Mouse (Mus musculus) MEL (cell line): Measurements from ENCODE around the gene Chchd4. TPM values are rescaled to one million over a fixed set of nuclear protein-coding genes. Genes with fewer than 3 reads are reported as not detected.

Experiments
- DNase-seq: peaks from one replicate; pipeline ENCODE4 v3.0.0; 2011; ENCODE audit warnings: low read depth, low spot score
- H3K27ac ChIP-seq: 2 replicates; pipeline ENCODE4 v1.5.1; 2012; ENCODE audit warnings: low read depth, mild to moderate bottlenecking, control low read depth, low read length, moderate library complexity; ENCODE audit not compliant: control insufficient read depth
- H3K27me3 ChIP-seq, 2 experiments: fragments of 150-350 bp in 1 of 2; sonication (generic) in 1 of 2; 2 replicates each; pipeline ENCODE4 v1.6.1; 2012; ENCODE audit warnings: low read length in 2 of 2, mild to moderate bottlenecking in 2 of 2, improper control_type of control experiment in 1 of 2, moderate library complexity in 1 of 2; ENCODE audit not compliant: insufficient read depth in 2 of 2, control insufficient read depth in 1 of 2
- H3K36me3 ChIP-seq, 2 experiments: 2 replicates each; pipeline ENCODE4 v1.6.1; 2012 to 2014; ENCODE audit warnings: low read length in 2 of 2, improper control_type of control experiment in 1 of 2, inconsistent platforms in 1 of 2, mild to moderate bottlenecking in 1 of 2; ENCODE audit not compliant: insufficient read depth in 2 of 2, control insufficient read depth in 1 of 2
- H3K4me1 ChIP-seq, 2 experiments: fragments of 150-350 bp in 1 of 2; sonication (generic) in 1 of 2; 2 replicates each; pipeline ENCODE4 v1.6.1; 2012; ENCODE audit warnings: low read length in 2 of 2, improper control_type of control experiment in 1 of 2, mild to moderate bottlenecking in 1 of 2; ENCODE audit not compliant: insufficient read depth in 2 of 2, control insufficient read depth in 1 of 2
- H3K4me3 ChIP-seq, 2 experiments: fragments of 150-350 bp in 1 of 2; sonication (generic) in 1 of 2; 2 replicates each; pipeline ENCODE4 v1.5.1; 2012; ENCODE audit warnings: low read depth in 2 of 2, low read length in 2 of 2, mild to moderate bottlenecking in 2 of 2, moderate library complexity in 2 of 2, control low read depth in 1 of 2, improper control_type of control experiment in 1 of 2; ENCODE audit not compliant: control insufficient read depth in 1 of 2, insufficient read depth in 1 of 2
- H3K79me2 ChIP-seq: 2 replicates; pipeline ENCODE4 v1.6.1; 2012; ENCODE audit warnings: mild to moderate bottlenecking, low read length, moderate library complexity; ENCODE audit not compliant: control insufficient read depth, poor library complexity, insufficient read depth
- H3K9ac ChIP-seq: 2 replicates; pipeline ENCODE4 v1.6.1; 2012; ENCODE audit warnings: low read depth, mild to moderate bottlenecking, control low read depth, low read length, moderate library complexity; ENCODE audit not compliant: control insufficient read depth, poor library complexity, severe bottlenecking
- H3K9me3 ChIP-seq: fragments of 150-350 bp; sonication (generic); replicated peaks from 2 replicates; pipeline ENCODE4 v1.6.1; 2012; ENCODE audit warnings: mild to moderate bottlenecking, low read length, improper control_type of control experiment, moderate library complexity; ENCODE audit not compliant: insufficient read depth
- BHLHE40 ChIP-seq: IDR thresholded peaks from 2 replicates; pipeline ENCODE4 v1.6.1; 2012; ENCODE audit warnings: low read depth, mild to moderate bottlenecking, inconsistent platforms, low read length, improper control_type of control experiment, borderline replicate concordance
- CTCF ChIP-seq, 3 experiments: IDR thresholded peaks in 2 of 3; conservative IDR thresholded peaks in 1 of 3; 2 replicates each; pipeline ENCODE4 v1.5.1; 2011 to 2012; ENCODE audit warnings: low read length in 3 of 3, low read depth in 2 of 3, mild to moderate bottlenecking in 2 of 3, improper control_type of control experiment in 1 of 3, inconsistent platforms in 1 of 3, mixed read lengths in 1 of 3, moderate library complexity in 1 of 3; ENCODE audit not compliant: control insufficient read depth in 1 of 3, insufficient read depth in 1 of 3, poor library complexity in 1 of 3, severe bottlenecking in 1 of 3
- EP300 ChIP-seq, 2 experiments: IDR thresholded peaks; 2 replicates each; pipeline ENCODE4 v1.6.1; 2011; ENCODE audit warnings: improper control_type of control experiment in 2 of 2, low read length in 2 of 2, low read depth in 1 of 2, mild to moderate bottlenecking in 1 of 2
- GABPA ChIP-seq: IDR thresholded peaks from 2 replicates; pipeline ENCODE4 v1.6.1; 2012; ENCODE audit warnings: low read depth, mild to moderate bottlenecking, inconsistent platforms, low read length, improper control_type of control experiment, moderate library complexity
- JUND ChIP-seq: IDR thresholded peaks from 2 replicates; pipeline ENCODE4 v1.6.1; 2011; ENCODE audit warnings: low read depth, mild to moderate bottlenecking, improper control_type of control experiment, low read length
- KAT2A ChIP-seq: conservative IDR thresholded peaks from 2 replicates; pipeline ENCODE4 v1.6.1; 2012; ENCODE audit warnings: low read depth, low read length, improper control_type of control experiment, inconsistent platforms
- MXI1 ChIP-seq: IDR thresholded peaks from 2 replicates; pipeline ENCODE4 v1.6.1; 2011; ENCODE audit warnings: mild to moderate bottlenecking, low read depth, low read length, improper control_type of control experiment
- MYB ChIP-seq: IDR thresholded peaks from 2 replicates; pipeline ENCODE4 v1.6.1; 2011; ENCODE audit warnings: mild to moderate bottlenecking, low read depth, low read length, improper control_type of control experiment
- MYC ChIP-seq: IDR thresholded peaks from 2 replicates; pipeline ENCODE4 v1.6.1; 2011; ENCODE audit warnings: low read depth, mild to moderate bottlenecking, low read length, improper control_type of control experiment, moderate library complexity
- NELFE ChIP-seq: IDR thresholded peaks from 2 replicates; pipeline ENCODE4 v1.6.1; 2011; ENCODE audit warnings: low read depth, low read length, improper control_type of control experiment
- NRF1 ChIP-seq: IDR thresholded peaks from 2 replicates; pipeline ENCODE4 v1.6.1; 2014; ENCODE audit warnings: low read depth, mild to moderate bottlenecking, inconsistent platforms, low read length, improper control_type of control experiment, moderate library complexity; ENCODE audit not compliant: poor library complexity, insufficient read depth, severe bottlenecking
- POLR2A ChIP-seq, 2 experiments: IDR thresholded peaks; 2 replicates each; pipeline ENCODE4 v1.6.1; 2011 to 2012; ENCODE audit warnings: low read length in 2 of 2, mild to moderate bottlenecking in 2 of 2, control low read depth in 1 of 2, improper control_type of control experiment in 1 of 2, low read depth in 1 of 2, moderate library complexity in 1 of 2; ENCODE audit not compliant: control insufficient read depth in 1 of 2, insufficient read depth in 1 of 2, poor library complexity in 1 of 2
- RAD21 ChIP-seq: IDR thresholded peaks from 2 replicates; pipeline ENCODE4 v1.6.1; 2011; ENCODE audit warnings: mild to moderate bottlenecking, low read depth, low read length, improper control_type of control experiment
- SIN3A ChIP-seq: IDR thresholded peaks from 2 replicates; pipeline ENCODE4 v1.6.1; 2012; ENCODE audit warnings: low read length, improper control_type of control experiment, inconsistent platforms
- TAL1 ChIP-seq: IDR thresholded peaks from 2 replicates; pipeline ENCODE4 v1.6.1; 2012; ENCODE audit warnings: mild to moderate bottlenecking, inconsistent platforms, low read length, moderate library complexity, mixed read lengths
- UBTF ChIP-seq: IDR thresholded peaks from 2 replicates; pipeline ENCODE4 v1.6.1; 2012; ENCODE audit warnings: low read depth, mild to moderate bottlenecking, inconsistent platforms, low read length, improper control_type of control experiment, moderate library complexity, borderline replicate concordance; ENCODE audit not compliant: insufficient read depth
- USF1 ChIP-seq: IDR thresholded peaks from 2 replicates; pipeline ENCODE4 v1.6.1; 2014; ENCODE audit warnings: low read depth, mild to moderate bottlenecking, inconsistent platforms, low read length, improper control_type of control experiment, moderate library complexity
- USF2 ChIP-seq, 2 experiments: IDR thresholded peaks; 2 replicates each; pipeline ENCODE4 v1.6.1; 2011 to 2012; ENCODE audit warnings: improper control_type of control experiment in 2 of 2, low read length in 2 of 2, borderline replicate concordance in 1 of 2, inconsistent platforms in 1 of 2, low read depth in 1 of 2, mild to moderate bottlenecking in 1 of 2; ENCODE audit not compliant: insufficient read depth in 1 of 2
- ZKSCAN1 ChIP-seq: IDR thresholded peaks from 2 replicates; pipeline ENCODE4 v1.6.1; 2012; ENCODE audit warnings: low read depth, mild to moderate bottlenecking, inconsistent platforms, low read length, improper control_type of control experiment, moderate library complexity
- ZMIZ1 ChIP-seq: IDR thresholded peaks from 2 replicates; pipeline ENCODE4 v1.6.1; 2012; ENCODE audit warnings: low read depth, mild to moderate bottlenecking, inconsistent platforms, low read length, improper control_type of control experiment, moderate library complexity
- polyA plus RNA-seq, 2 experiments: library from polyadenylated mRNA; stranded (reverse) in 1 of 2; unstranded in 1 of 2; fragments of >175 nt in 1 of 2; fragments of >200 nt in 1 of 2; gene quantifications; 2 replicates each; pipeline versions ENCODE4 v1.2.1 to v1.2.4; 2012; ENCODE audit warnings: low replicate concordance in 2 of 2, low read depth in 1 of 2; ENCODE audit not compliant: insufficient read length in 2 of 2, insufficient read depth in 1 of 2, missing spikeins in 1 of 2
- total RNA-seq: library from RNA; depleted of rRNA; stranded (reverse); fragments of 300-350 nt; gene quantifications from 2 replicates; pipeline ENCODE4 v1.2.3, GENCODE M21; 2012

Chchd4 gene
- total and polyA plus RNA-seq, 3 experiments: 38.5 to 54.8 TPM; not detected in 1

GRCm38 (mm10) chr6:91452056-91452455 is 21.3 kb downstream of the Chchd4 start:
- DNase-seq: no peak
- H3K9ac ChIP-seq: no peak overlapping the region
- no peaks in the 10 kb centered on the region for H3K9me3 ChIP-seq
- no peaks in the 10 kb centered on the region for H3K36me3 ChIP-seq
- TF ChIP-seq TAL1 (no peak), UBTF (no peak), KAT2A (no peak), ZMIZ1 (no peak), EP300 (IDR thresholded peaks at IDR 0.05; ENCODE audit: low read depth in 1 of 2, low read length in 2 of 2) (no peak), BHLHE40 (no peak), POLR2A (IDR thresholded peaks at IDR 0.05; ENCODE audit: control insufficient read depth in 1 of 2, insufficient read depth in 1 of 2, low read depth in 1 of 2, low read length in 2 of 2, poor library complexity in 1 of 2) (no peak), MYB (no peak), JUND (no peak)
- no peaks in the 10 kb centered on the region for H3K4me1 ChIP-seq
- peaks cover 11 to 25% of the 10 kb centered on the region in 2 experiments for H3K27me3 ChIP-seq
- no peaks in the 10 kb centered on the region for H3K79me2 ChIP-seq
- H3K4me3 ChIP-seq: no peak overlapping the region
- no peak overlapping the region for H3K27ac ChIP-seq

- no peak overlapping the region for H3K9ac ChIP-seq
- peaks cover 11 to 23% of the 10 kb centered on the region in 2 experiments for H3K27me3 ChIP-seq
- H3K9me3 ChIP-seq: no peaks in the 10 kb centered on the region
- no peak overlapping the region for H3K27ac ChIP-seq
- DNase-seq: no peak
- H3K79me2 ChIP-seq: no peaks in the 10 kb centered on the region
- TF ChIP-seq MYC: no peak
- no peak for TF ChIP-seq USF2 (IDR thresholded peaks at IDR 0.05; ENCODE audit: borderline replicate concordance in 1 of 2, insufficient read depth in 1 of 2, low read depth in 1 of 2, low read length in 2 of 2)
- TF ChIP-seq RAD21: no peak
- no peak for TF ChIP-seq MXI1
- no peak for TF ChIP-seq GABPA
- TF ChIP-seq POLR2A (IDR thresholded peaks at IDR 0.05; ENCODE audit: control insufficient read depth in 1 of 2, insufficient read depth in 1 of 2, low read depth in 1 of 2, low read length in 2 of 2, poor library complexity in 1 of 2): no peak
- no peak for TF ChIP-seq USF1
- TF ChIP-seq CTCF (IDR thresholded peaks at IDR 0.05 in 2 of 3, conservative IDR thresholded peaks at IDR 0.05 in 1 of 3; ENCODE audit: control insufficient read depth in 1 of 3, insufficient read depth in 1 of 3, low read depth in 2 of 3, low read length in 3 of 3, poor library complexity in 1 of 3, severe bottlenecking in 1 of 3): no peak
- TF ChIP-seq UBTF: no peak
- TF ChIP-seq MYB: no peak
- no peak for TF ChIP-seq NELFE
- TF ChIP-seq ZKSCAN1: no peak
- no peak for TF ChIP-seq NRF1
- TF ChIP-seq SIN3A: no peak
- no peak for TF ChIP-seq EP300 (IDR thresholded peaks at IDR 0.05; ENCODE audit: low read depth in 1 of 2, low read length in 2 of 2)
- TF ChIP-seq, all 39 proteins: peak for 0
- H3K4me1 ChIP-seq: no peaks in the 10 kb centered on the region
- no peaks in the 10 kb centered on the region for H3K36me3 ChIP-seq
- H3K4me3 ChIP-seq: no peak overlapping the region
These were observed 23.7 kb downstream of the Chchd4 start for GRCm38 (mm10) chr6:91449472-91450225.
